Mouse (Mus musculus) cerebellum, adult 9-11 months (tissue): ENCODE measurements at regions not wholly inside any gene's neighbourhood (a gene's known extent, or its start where the extent isn't known, plus 50 kb on each side); places are given as distances from the start of the nearest gene placed in this dataset.

Source experiments
- DNase-seq: peaks from one replicate; pipeline ENCODE4 v3.0.0; 2022

GRCm38 (mm10) chr2:167847281-167848077, 84.4 kb upstream of the Ptpn1 start:
- no peak for DNase-seq

DNA sequence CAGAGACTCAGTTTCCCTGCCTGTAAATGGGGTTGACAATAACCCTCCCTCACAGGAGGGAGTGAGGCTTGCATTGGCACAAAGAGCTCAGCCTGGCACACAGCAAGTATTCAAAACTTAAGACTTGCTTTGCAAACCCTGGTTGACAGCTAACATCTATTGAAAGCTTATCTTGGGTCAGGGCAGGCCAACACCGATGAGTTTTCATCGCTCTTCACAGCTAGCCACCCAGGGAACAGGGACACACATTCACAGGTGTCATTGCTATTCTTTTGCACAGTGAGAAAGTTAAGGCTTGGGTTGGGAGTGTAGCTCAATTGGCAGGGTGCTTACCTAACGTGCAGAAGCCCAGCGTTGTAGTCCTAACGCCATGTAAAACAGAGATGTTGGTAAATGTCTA, 86.5 kb upstream of the Ptpn1 start:
- DNase-seq, result no peak

- DNase-seq, result no peak
Observed at GRCm38 (mm10) chr2:167844556-167844955, 87.3 kb upstream of the Ptpn1 start.

- DNase-seq, result no peak
Observed at GRCm38 (mm10) chr2:167843921-167844320, 87.9 kb upstream of the Ptpn1 start.

DNA sequence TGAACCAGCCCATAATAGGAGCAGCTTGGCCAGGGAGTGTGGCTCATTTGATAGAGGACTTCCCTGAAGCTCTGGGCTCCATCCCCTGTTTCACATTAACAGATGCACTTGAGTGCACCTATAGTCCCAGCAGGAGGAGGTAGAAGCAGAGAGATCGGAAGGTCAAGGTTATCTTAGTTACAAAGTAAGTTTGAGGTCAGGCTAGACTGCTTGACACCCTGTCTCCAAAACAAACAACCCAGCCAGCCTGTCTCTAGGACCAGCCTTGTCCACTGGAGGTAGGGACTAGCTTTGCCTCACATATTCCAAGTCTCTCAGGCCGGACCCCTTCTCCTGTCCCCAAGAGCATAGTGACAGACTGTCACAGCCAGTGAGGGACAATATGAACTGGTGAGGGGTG, 88.9 kb upstream of the Ptpn1 start:
- no peak for DNase-seq

GRCm38 (mm10) chr2:167842473-167842872, 89.4 kb upstream of the Ptpn1 start:
- DNase-seq, result no peak

DNA sequence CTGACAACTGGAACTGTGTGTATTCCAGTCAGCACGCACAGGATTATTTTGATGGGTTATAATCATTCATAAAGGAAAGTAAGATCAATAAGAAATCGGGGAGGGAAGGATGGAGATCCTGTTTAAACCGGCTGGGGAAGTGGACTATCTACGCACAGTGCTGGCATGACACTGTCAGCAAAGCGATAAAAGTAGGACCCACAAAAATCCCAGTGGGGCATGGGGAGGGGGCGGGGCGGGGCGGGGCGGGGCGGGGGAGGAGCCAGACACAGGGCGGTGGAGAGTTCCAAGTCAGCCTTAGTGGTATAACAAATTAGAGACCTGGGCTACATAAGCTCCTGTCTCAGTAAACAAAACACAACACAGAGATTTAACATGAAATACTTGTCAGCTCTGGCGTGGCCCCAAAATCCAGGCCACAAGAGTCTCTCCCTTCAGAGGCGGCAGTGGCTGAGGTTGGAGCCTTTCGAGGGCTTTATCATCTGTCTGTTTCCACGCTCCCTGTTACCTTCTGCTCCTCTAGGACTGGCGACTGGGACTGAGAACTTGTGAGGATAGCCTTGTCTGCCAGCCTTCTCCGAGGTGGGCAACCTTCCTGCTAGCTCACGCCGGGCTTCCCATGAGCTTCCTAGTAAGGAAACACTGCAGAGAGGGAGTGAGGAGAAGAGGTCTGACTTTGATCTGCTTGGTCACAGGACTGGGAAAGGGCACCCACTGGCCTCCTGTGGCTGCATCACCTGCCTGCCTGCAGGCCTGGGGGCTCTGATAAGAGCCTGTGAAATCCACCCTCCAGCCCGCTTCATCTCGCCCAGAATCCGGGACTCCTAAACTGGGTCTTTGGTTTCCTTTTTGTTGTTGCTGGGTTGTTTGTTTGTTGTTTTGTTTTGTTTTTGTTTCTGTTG, 90.3 kb upstream of the Ptpn1 start:
- DNase-seq, result no peak

GRCm38 (mm10) chr2:167840344-167840743, 91.5 kb upstream of the Ptpn1 start:
- no peak for DNase-seq

GRCm38 (mm10) chr2:167839324-167839981, 92.4 kb upstream of the Ptpn1 start:
- no peak for DNase-seq

- DNase-seq, result no peak
Observed at GRCm38 (mm10) chr2:167837596-167837995, 94.3 kb upstream of the Ptpn1 start.

GRCm38 (mm10) chr2:167836611-167837010, 95.2 kb upstream of the Ptpn1 start:
- DNase-seq, result no peak

DNA sequence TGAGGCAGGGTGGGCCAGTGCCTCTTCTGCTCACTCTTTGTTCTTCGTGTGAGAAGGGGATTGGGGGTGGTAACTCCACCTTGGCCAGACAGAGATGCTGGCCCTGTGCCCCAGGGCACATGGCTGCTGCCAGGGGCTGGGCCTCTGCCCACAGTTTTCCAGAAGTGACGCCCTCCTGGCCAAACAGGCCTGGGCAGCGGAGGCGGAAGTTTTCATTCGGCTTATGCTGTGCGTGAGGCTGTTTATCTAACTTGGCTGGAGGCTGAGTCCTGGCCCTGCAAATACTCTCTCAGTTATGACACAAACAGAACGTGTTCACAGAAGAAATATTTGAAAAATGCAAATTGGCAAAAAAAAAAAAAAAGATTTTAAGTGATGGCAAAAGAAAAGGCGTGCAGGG, 97.3 kb upstream of the Ptpn1 start:
- no peak for DNase-seq

GRCm38 (mm10) chr2:167833290-167833953, 98.4 kb upstream of the Ptpn1 start:
- DNase-seq, result no peak

GRCm38 (mm10) chr2:167831076-167832039, 100.5 kb upstream of the Ptpn1 start:
- DNase-seq, result no peak

DNA sequence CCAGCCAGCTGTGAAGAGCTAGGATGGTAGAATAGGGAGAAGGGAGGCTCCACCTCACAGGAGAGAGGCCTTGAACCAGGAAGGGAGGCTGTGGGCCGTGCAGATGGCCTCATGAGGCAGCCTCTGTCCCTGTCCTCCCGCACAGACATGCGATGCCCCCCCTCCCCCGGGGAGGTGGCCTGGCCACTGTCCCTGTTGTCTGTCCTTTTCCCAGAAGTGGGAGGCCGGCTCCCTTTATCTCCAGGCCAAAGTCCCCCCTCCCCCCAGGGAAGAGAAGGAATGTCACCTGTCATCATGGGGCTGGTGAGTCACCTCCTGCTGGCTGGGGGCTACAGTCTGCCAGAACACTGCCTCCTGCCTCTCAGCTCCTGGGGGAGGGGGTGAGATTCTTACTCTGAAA, 103.6 kb upstream of the Ptpn1 start:
- no peak for DNase-seq

GRCm38 (mm10) chr2:167826922-167827703, 104.7 kb upstream of the Ptpn1 start:
- DNase-seq, result no peak

- no peak for DNase-seq
Observed at GRCm38 (mm10) chr2:167823513-167823912, 108.3 kb upstream of the Ptpn1 start.

GRCm38 (mm10) chr2:167823044-167823443, 108.8 kb upstream of the Ptpn1 start:
- DNase-seq, result no peak

- DNase-seq, result no peak
Observed at GRCm38 (mm10) chr2:167821186-167821585, 110.7 kb upstream of the Ptpn1 start.

DNA sequence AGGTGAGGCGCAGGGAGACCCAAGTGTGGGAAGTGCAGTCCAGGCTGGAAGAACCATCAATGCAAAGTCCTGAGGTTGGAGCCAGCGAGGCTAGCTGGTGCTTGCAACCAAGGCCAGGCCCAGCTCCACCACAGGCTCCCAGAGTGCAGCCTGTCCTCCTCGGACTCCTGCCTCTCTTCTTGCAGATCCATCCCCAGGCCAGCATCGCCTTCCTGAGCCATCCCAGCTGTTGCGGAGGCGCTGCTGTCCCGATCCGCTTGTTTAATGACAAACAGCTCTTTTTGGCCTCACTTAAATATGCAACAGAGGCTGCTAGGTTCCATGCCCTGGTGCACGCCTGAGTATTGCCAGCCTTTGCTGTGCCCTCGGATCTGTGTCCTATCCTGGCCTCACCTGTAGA, 113.1 kb upstream of the Ptpn1 start:
- no peak for DNase-seq

- no peak for DNase-seq
Observed at GRCm38 (mm10) chr2:167817030-167817429, 114.8 kb upstream of the Ptpn1 start.
